Mouse (Mus musculus) olfactory bulb, adult 2 months (tissue): Measurements from ENCODE around the gene Metrn. TPM values are rescaled to one million over a fixed set of nuclear protein-coding genes. Genes with fewer than 3 reads are reported as not detected.
"Not testable (repeated sequence)": the region's sequence is repeated elsewhere in the genome, so short reads cannot be mapped to it uniquely, and the experiment has no call there.

ENCODE experiments used
- H3K27ac ChIP-seq: fragments of 200-500 bp; 2 replicates; pipeline ENCODE4 v1.5.1; 2012; ENCODE audit warnings: low read depth, low read length; ENCODE audit not compliant: insufficient read depth
- H3K4me1 ChIP-seq: fragments of 200-500 bp; 2 replicates; pipeline ENCODE4 v1.6.1; 2012; ENCODE audit warnings: low read length; ENCODE audit not compliant: control insufficient read depth, insufficient read depth
- H3K4me3 ChIP-seq: fragments of 200-500 bp; 2 replicates; pipeline ENCODE4 v1.5.1; 2012; ENCODE audit warnings: mild to moderate bottlenecking, low read depth, low read length, moderate library complexity; ENCODE audit not compliant: insufficient read depth
- CTCF ChIP-seq: fragments of 200-500 bp; IDR thresholded peaks from 2 replicates; pipeline ENCODE4 v1.5.1; 2012; ENCODE audit warnings: low read depth, mild to moderate bottlenecking, low read length, moderate library complexity; ENCODE audit not compliant: insufficient read depth
- POLR2A ChIP-seq: fragments of 200-500 bp; IDR thresholded peaks from 2 replicates; pipeline ENCODE4 v1.6.1; 2012; ENCODE audit warnings: mild to moderate bottlenecking, low read depth, low read length, moderate library complexity; ENCODE audit not compliant: insufficient read depth
- WGBS: fragments of 180-500 bp; shearing (Covaris S2); methylation state at CpG from one replicate; pipeline ENCODE4 v1.1.7; 2018; 5-methylcytosine and 5-hydroxymethylcytosine counted together
- polyA plus RNA-seq: library from polyadenylated mRNA; stranded (reverse); fragments of >200 nt; gene quantifications from 2 replicates; pipeline ENCODE4 v1.2.4, GENCODE M21; 2012; ENCODE audit warnings: low replicate concordance; ENCODE audit not compliant: missing spikeins, insufficient read depth, insufficient read length

Gene Metrn
- polyA plus RNA-seq, 1 experiment, result not detected

- Histone ChIP-seq H3K4me3 (peak overlapping the region; percentile 77; the same call in 1 of the 2 replicates), H3K27ac (no peak overlapping the region), H3K4me1 (peaks cover 42% of the 10 kb centered on the region)
- 58% methylated on average over 4 of the region's 4 CpGs for WGBS
- no peak for TF ChIP-seq POLR2A
- no peak for TF ChIP-seq CTCF
Measured at GRCm38 (mm10) chr17:25810890-25811289, 14.0 kb upstream of the Metrn start.

- Histone ChIP-seq H3K27ac (peak overlapping the region; percentile 76), H3K4me1 (peaks cover 38% of the 10 kb centered on the region), H3K4me3 (peak overlapping the region; percentile 77)
- no peak for TF ChIP-seq POLR2A
- no peak for TF ChIP-seq CTCF
- WGBS, result 7% methylated on average over 25 of the region's 25 CpGs
Measured at GRCm38 (mm10) chr17:25809606-25810340, 12.8 kb upstream of the Metrn start.

DNA sequence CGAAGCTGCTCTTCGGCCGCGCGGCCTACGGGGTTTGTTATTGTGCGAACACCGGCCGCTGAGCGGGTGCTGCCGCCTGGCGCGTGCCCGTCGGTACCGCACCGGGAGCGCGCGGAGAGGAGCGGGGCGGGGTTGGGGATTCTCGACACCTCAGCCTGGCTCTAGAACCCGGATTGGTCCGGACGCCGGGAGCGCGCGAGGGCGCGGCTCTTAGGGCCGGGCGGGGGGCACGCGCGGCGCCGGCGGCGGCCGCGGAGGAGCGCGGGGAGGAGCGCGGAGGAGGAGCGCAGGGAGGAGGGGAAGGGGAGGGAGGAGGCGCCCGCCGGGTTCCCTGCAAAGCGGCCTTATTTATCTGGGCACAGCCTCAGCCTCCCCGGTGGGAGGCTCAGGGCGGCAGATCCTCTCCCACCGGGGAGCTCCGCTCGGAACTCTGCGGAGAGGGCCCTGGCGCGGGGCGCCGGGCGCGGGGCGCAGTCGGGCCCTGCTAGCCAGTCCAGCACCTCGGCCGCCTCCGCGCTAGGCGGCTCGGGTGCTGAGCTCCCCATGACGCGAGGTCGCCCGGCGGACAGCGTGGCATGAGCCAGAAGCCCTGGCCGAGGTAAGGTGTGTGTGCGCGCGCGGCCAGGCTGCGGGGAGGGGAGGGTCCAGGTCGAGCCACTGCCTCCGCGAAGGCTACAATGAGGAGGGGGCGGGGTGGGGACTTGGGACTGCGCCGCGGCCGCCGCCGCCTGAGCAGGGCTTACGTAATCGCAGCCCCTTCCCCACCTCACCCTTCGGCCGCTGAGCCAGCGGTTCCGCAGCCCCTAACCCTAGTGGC, 12.1 kb upstream of the Metrn start, which contains the start of gene Fbxl16:
Gene Fbxl16 (plus strand): TSS at position 297 of the 817 bp plus-strand sequence.
- TF ChIP-seq POLR2A (peak; percentile 91), CTCF (0 out of 2 replicates have a peak, but pooled peaks have one; percentile 14)
- Histone ChIP-seq H3K4me3 (peak within 1 kb of the TSS; percentile 77), H3K27ac (peak within 1 kb of the TSS; percentile 86), H3K4me1 (peaks cover 38% of the 10 kb centered on the region)
- under 1% methylated on average over 98 of the region's 100 CpGs for WGBS

DNA sequence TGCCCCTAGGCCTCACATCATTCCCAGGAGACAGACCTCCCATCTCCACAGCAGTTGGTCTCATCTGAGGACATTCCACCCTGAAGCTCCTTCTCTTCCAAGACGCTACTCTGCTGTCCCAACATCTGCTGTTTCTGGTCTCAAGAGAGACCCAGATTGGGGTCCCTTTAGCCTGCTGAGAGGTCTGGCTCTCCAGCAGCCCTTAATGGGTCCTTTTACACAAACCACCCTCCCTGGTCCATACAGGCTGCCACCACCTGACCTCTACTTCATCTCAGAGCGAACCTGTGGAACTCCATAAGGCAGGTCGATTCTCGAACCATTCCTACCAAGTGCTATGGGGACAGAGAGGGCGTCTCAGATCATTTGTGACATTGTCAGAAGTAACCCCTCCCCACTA, 11.1 kb upstream of the Metrn start:
- no peak for TF ChIP-seq POLR2A
- no peak for TF ChIP-seq CTCF
- H3K4me1 ChIP-seq, result peaks cover 37% of the 10 kb centered on the region
- peak overlapping the region; percentile 86 for H3K27ac ChIP-seq
- 37% methylated on average over 5 of the region's 5 CpGs for WGBS
- no peak overlapping the region for H3K4me3 ChIP-seq

- not testable (repeated sequence) for H3K27ac ChIP-seq, H3K4me3 ChIP-seq
- peaks cover 39% of the 10 kb centered on the region for H3K4me1 ChIP-seq
- WGBS, result 42% methylated on average over 2 of the region's 2 CpGs
Measured at GRCm38 (mm10) chr17:25807452-25807851, 10.5 kb upstream of the Metrn start.

GRCm38 (mm10) chr17:25806507-25806906, 9.6 kb upstream of the Metrn start:
- 90% methylated on average over 4 of the region's 4 CpGs for WGBS
- TF ChIP-seq CTCF, result no peak
- no peak for TF ChIP-seq POLR2A
- no peak overlapping the region for H3K27ac ChIP-seq
- H3K4me1 ChIP-seq, result peaks cover 34% of the 10 kb centered on the region
- no peak overlapping the region for H3K4me3 ChIP-seq

GRCm38 (mm10) chr17:25802825-25803517, 6.0 kb upstream of the Metrn start:
- 6% methylated on average over 10 of the region's 10 CpGs for WGBS
- H3K4me3 ChIP-seq, result peak overlapping the region; percentile 34
- no peak for TF ChIP-seq POLR2A
- TF ChIP-seq CTCF, result no peak
- H3K4me1 ChIP-seq, result peaks cover 17% of the 10 kb centered on the region
- peak overlapping the region; percentile 99 for H3K27ac ChIP-seq

DNA sequence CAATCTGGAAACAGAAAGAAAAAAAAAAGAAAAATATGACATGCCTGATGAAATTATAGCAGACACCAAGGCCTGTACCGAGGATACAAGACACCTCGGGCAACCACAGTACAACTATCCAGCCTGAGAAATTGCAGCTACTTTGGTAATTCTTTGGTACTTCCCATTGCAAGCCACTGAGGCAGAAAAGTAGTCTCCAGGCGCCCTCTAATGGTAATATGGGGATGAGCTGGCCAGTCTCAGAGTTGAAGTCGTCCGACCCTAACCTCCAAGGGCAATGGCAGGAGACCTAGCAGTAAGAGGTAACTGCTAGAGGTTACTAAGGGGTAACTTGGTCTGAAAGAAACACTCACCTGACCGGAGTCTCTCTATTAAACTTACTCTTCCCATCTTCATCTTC, 4.1 kb upstream of the Metrn start:
- Histone ChIP-seq H3K4me3 (no peak overlapping the region), H3K4me1 (peaks cover 22% of the 10 kb centered on the region), H3K27ac (no peak overlapping the region)
- no peak for TF ChIP-seq CTCF
- no peak for TF ChIP-seq POLR2A
- 6% methylated on average over 6 of the region's 6 CpGs for WGBS

DNA sequence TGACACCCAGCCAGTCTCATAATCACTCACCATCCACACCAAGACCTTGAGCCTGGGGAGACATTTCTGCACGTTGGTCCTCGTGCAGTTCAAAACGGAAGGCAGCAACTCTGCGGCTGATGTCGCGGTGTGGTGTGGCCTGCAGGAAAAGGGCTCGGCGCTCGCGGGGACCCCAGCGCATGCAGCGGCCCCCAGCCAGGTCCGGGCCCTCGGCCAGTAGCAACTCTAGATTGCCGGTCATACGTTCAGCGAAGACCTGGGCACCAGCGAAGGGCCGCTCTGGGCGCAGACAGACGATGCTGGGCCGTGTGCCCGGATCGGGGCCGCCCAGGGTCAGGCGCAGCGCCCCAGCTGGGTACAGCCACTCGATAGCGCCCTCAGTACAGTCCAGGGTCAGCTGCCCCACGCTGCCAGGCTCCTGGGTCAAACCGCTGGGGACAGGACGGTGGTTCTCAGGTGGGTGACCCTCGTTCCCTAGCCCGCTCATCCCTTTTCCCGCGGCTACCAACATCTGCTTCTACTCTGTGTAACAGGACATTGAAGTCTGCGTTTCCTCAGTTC, 645 bp downstream of the Metrn start:
- TF ChIP-seq POLR2A, result no peak
- H3K4me3 ChIP-seq, result peak overlapping the region; percentile 54
- peak overlapping the region; percentile 73 for H3K27ac ChIP-seq
- H3K4me1 ChIP-seq, result peaks cover 35% of the 10 kb centered on the region
- WGBS, result 15% methylated on average over 37 of the region's 37 CpGs
